ENCODE assay signal across 14 mouse cellular contexts in genomic region chr6:137279576-137279975, GRCm38 (mm10). TPM values are rescaled to one million over a fixed set of nuclear protein-coding genes. Genes with fewer than 3 reads are reported as not detected.
"Had no signal": no experiment of that assay in that cellular context is flagged by ENCODE, and none has a peak within 500 bp of the region (broad histone marks: within the 10 kb centered on the region; RNA-seq: fewer than 3 reads in every experiment).

No protein-coding gene starts in this region.

- H3K27me3 ChIP-seq: liver, embryonic 13.5 days; midbrain, embryonic 12.5 days; neural tube, embryonic 13.5 days had no signal

- H3K9me3 ChIP-seq: liver, embryonic 13.5 days; midbrain, embryonic 12.5 days; neural tube, embryonic 13.5 days had no signal

- ATAC-seq: midbrain, embryonic 16.5 days had no signal

- H3K4me3 ChIP-seq: liver, embryonic 13.5 days; midbrain, embryonic 12.5 days; myocyte; neural tube, embryonic 13.5 days had no signal

- H3K36me3 ChIP-seq: liver, embryonic 13.5 days; midbrain, embryonic 12.5 days; neural tube, embryonic 13.5 days had no signal

- H3K4me2 ChIP-seq: liver, embryonic 13.5 days; midbrain, embryonic 12.5 days; neural tube, embryonic 13.5 days had no signal

- H3K4me1 ChIP-seq: liver, embryonic 13.5 days had no signal

- H3K27ac ChIP-seq: liver, embryonic 13.5 days; midbrain, embryonic 12.5 days; neural tube, embryonic 13.5 days had no signal

- H3K9ac ChIP-seq: liver, embryonic 13.5 days; midbrain, embryonic 12.5 days; neural tube, embryonic 13.5 days had no signal

- DNase-seq: kidney, adult 18-20 months; kidney, postnatal 25 days; left cerebral cortex, postnatal 4 days; liver, embryonic 13.5 days; lung, adult 2 months; lung, postnatal 14 days; lung, postnatal 4 days; thymus, adult 18-20 months; thymus, postnatal 36 days had no signal

RNA-seq across cellular contexts. Expression of gene Ptpro, which starts 27.5 kb away (rescaled TPM):
- total RNA-seq: megakaryocyte-erythroid progenitor cell, adult 5-6 weeks had no signal
- polyA plus RNA-seq: myocyte had no signal
